Mouse (Mus musculus) lung, postnatal 0 days (tissue): Measurements from ENCODE around the gene Sephs2. TPM values are rescaled to one million over a fixed set of nuclear protein-coding genes. Genes with fewer than 3 reads are reported as not detected.

Experiments
- ATAC-seq: fragments of 200-750 bp; cut with Nextera tagmentation; 2 replicates; pipeline ENCODE4 v1.8.0; 2017; ENCODE audit warnings: moderate library complexity
- DNase-seq: peaks from one replicate; pipeline ENCODE4 v3.0.0-alpha.2; 2016; ENCODE audit warnings: low spot score
- H3K27ac ChIP-seq: fragments of 300-500 bp; sonication (generic); 2 replicates; pipeline ENCODE4 v1.5.1; 2014; ENCODE audit warnings: antibody characterized with exemption, mild to moderate bottlenecking, low read length, mixed read lengths
- H3K27me3 ChIP-seq: fragments of 300-500 bp; sonication (generic); replicated peaks from 2 replicates; pipeline ENCODE4 v1.6.1; 2014; ENCODE audit warnings: low read length, mixed read lengths; ENCODE audit not compliant: insufficient read depth
- H3K36me3 ChIP-seq: fragments of 300-500 bp; sonication (generic); 2 replicates; pipeline ENCODE4 v1.6.1; 2014; ENCODE audit warnings: low read length, mixed read lengths; ENCODE audit not compliant: insufficient read depth
- H3K4me1 ChIP-seq: fragments of 300-500 bp; sonication (generic); 2 replicates; pipeline ENCODE4 v1.6.1; 2014; ENCODE audit warnings: antibody characterized with exemption, low read depth, low read length, mixed read lengths; ENCODE audit not compliant: insufficient read depth
- H3K4me2 ChIP-seq: fragments of 300-500 bp; sonication (generic); replicated peaks from 2 replicates; pipeline ENCODE4 v1.6.1; 2014; ENCODE audit warnings: low read depth, mild to moderate bottlenecking, low read length, moderate library complexity, mixed read lengths
- H3K4me3 ChIP-seq: fragments of 300-500 bp; sonication (generic); 2 replicates; pipeline ENCODE4 v1.5.1; 2014; ENCODE audit warnings: low read depth, low read length
- H3K9ac ChIP-seq: fragments of 300-500 bp; sonication (generic); replicated peaks from 2 replicates; pipeline ENCODE4 v1.6.1; 2014; ENCODE audit warnings: low read depth, mild to moderate bottlenecking
- H3K9me3 ChIP-seq: fragments of 300-500 bp; sonication (generic); 2 replicates; pipeline ENCODE4 v1.6.1; 2016; ENCODE audit warnings: low read length, mixed read lengths
- CTCF ChIP-seq: IDR thresholded peaks from 2 replicates; pipeline ENCODE4 v1.5.1; 2016; ENCODE audit warnings: antibody characterized with exemption, mild to moderate bottlenecking
- EP300 ChIP-seq: IDR thresholded peaks from 2 replicates; pipeline ENCODE4 v1.6.1; 2016; ENCODE audit warnings: antibody characterized with exemption, mild to moderate bottlenecking, control low read depth
- WGBS: fragments of 180-500 bp; shearing (Covaris S2); extraction: QIAGEN DNeasy Blood & Tissue Kit; methylation state at CpG from one replicate; pipeline ENCODE4 v1.1.7; 2014; 5-methylcytosine and 5-hydroxymethylcytosine counted together
- polyA plus RNA-seq: library from polyadenylated mRNA; unstranded; fragments of >200 nt; fragmentation: Nextera tagmentation; extraction: Ambion mirVana; gene quantifications from 2 replicates; pipeline ENCODE4 v1.2.1, GENCODE M21; 2015

Gene Sephs2
- polyA plus RNA-seq, 1 experiment from 2014 or later, result 59.4 TPM

- H3K27ac ChIP-seq, result no peak overlapping the region
- 72% methylated on average over 2 of the region's 2 CpGs for WGBS
- H3K4me2 ChIP-seq, result no peak overlapping the region
- H3K36me3 ChIP-seq, result no peaks in the 10 kb centered on the region
- no peaks in the 10 kb centered on the region for H3K27me3 ChIP-seq
- DNase-seq (no peak), ATAC-seq (no peak)
- TF ChIP-seq EP300 (no peak), CTCF (no peak)
- no peaks in the 10 kb centered on the region for H3K4me1 ChIP-seq
- H3K9ac ChIP-seq, result no peak overlapping the region
- no peaks in the 10 kb centered on the region for H3K9me3 ChIP-seq
- H3K4me3 ChIP-seq, result no peak overlapping the region
Observed at GRCm38 (mm10) chr7:127308431-127308830, 34.6 kb upstream of the Sephs2 start.

- Histone ChIP-seq H3K36me3 (no peaks in the 10 kb centered on the region), H3K4me1 (no peaks in the 10 kb centered on the region), H3K9ac (no peak overlapping the region), H3K4me3 (no peak overlapping the region), H3K27ac (no peak overlapping the region), H3K9me3 (no peaks in the 10 kb centered on the region), H3K4me2 (no peak overlapping the region), H3K27me3 (no peaks in the 10 kb centered on the region)
- WGBS, result 93% methylated on average over 5 of the region's 5 CpGs
- no peak for TF ChIP-seq EP300
- TF ChIP-seq CTCF, result no peak
- ATAC-seq, result no peak
- DNase-seq, result no peak
Observed at GRCm38 (mm10) chr7:127297586-127298193, 23.8 kb upstream of the Sephs2 start.

GRCm38 (mm10) chr7:127296786-127297555 is 23.1 kb upstream of the Sephs2 start:
- ATAC-seq, result no peak
- no peak for TF ChIP-seq EP300
- no peak for TF ChIP-seq CTCF
- H3K4me3 ChIP-seq, result 0 out of 2 replicates have a peak overlapping the region, but pooled peaks have one; percentile 12
- no peaks in the 10 kb centered on the region for H3K36me3 ChIP-seq
- H3K4me2 ChIP-seq, result no peak overlapping the region
- no peak overlapping the region for H3K9ac ChIP-seq
- H3K27ac ChIP-seq, result no peak overlapping the region
- no peak for DNase-seq
- WGBS, result 82% methylated on average over 5 of the region's 5 CpGs
- H3K27me3 ChIP-seq, result no peaks in the 10 kb centered on the region
- no peaks in the 10 kb centered on the region for H3K4me1 ChIP-seq
- no peaks in the 10 kb centered on the region for H3K9me3 ChIP-seq

- Histone ChIP-seq H3K36me3 (no peaks in the 10 kb centered on the region), H3K4me3 (0 out of 2 replicates have a peak within 1 kb of the TSS, but pooled peaks have one; percentile 12), H3K27me3 (no peaks in the 10 kb centered on the region), H3K4me2 (no peak within 1 kb of the TSS), H3K9me3 (no peaks in the 10 kb centered on the region), H3K27ac (no peak within 1 kb of the TSS), H3K9ac (no peak within 1 kb of the TSS), H3K4me1 (no peaks in the 10 kb centered on the region)
- TF ChIP-seq EP300 (no peak), CTCF (no peak)
- ATAC-seq (0 out of 2 replicates have a peak, but pooled peaks have one; percentile 23), DNase-seq (peak; percentile 33)
- 62% methylated on average over 11 of the region's 11 CpGs for WGBS
Observed at GRCm38 (mm10) chr7:127296098-127296497, 22.2 kb upstream of the Sephs2 start, which contains the start of gene Itgal. TSS of gene Itgal (plus strand) at chr7:127296260.

- Histone ChIP-seq H3K4me1 (no peaks in the 10 kb centered on the region), H3K4me2 (no peak overlapping the region), H3K9ac (no peak overlapping the region), H3K9me3 (no peaks in the 10 kb centered on the region), H3K36me3 (no peaks in the 10 kb centered on the region), H3K4me3 (no peak overlapping the region), H3K27me3 (no peaks in the 10 kb centered on the region), H3K27ac (no peak overlapping the region)
- ATAC-seq (no peak), DNase-seq (no peak)
- TF ChIP-seq CTCF, result no peak
- TF ChIP-seq EP300, result no peak
- 62% methylated on average over 8 of the region's 8 CpGs for WGBS
Observed at GRCm38 (mm10) chr7:127290142-127290541, 16.3 kb upstream of the Sephs2 start.

- Histone ChIP-seq H3K9me3 (no peaks in the 10 kb centered on the region), H3K36me3 (no peaks in the 10 kb centered on the region), H3K4me3 (no peak overlapping the region), H3K27ac (no peak overlapping the region), H3K27me3 (no peaks in the 10 kb centered on the region), H3K4me2 (no peak overlapping the region), H3K9ac (no peak overlapping the region), H3K4me1 (no peaks in the 10 kb centered on the region)
- TF ChIP-seq EP300 (no peak), CTCF (no peak)
- DNase-seq (no peak), ATAC-seq (no peak)
- 70% methylated on average over 2 of the region's 2 CpGs for WGBS
Observed at GRCm38 (mm10) chr7:127289306-127289705, 15.5 kb upstream of the Sephs2 start.
